Mouse (Mus musculus) thymus, postnatal 25 days (tissue): ENCODE data around the gene Sclt1.
"Not testable (repeated sequence)": the region's sequence is repeated elsewhere in the genome, so short reads cannot be mapped to it uniquely, and the experiment has no call there.

Source experiments
- DNase-seq: peaks from one replicate; pipeline ENCODE4 v3.0.0; 2022

Gene Sclt1

GRCm38 (mm10) chr3:41742278-41742934, at the start of gene Sclt1, which contains the start of gene D3Ertd751e:
Gene Sclt1, minus strand, starts transcription at chr3:41742514.
Gene D3Ertd751e, plus strand, starts transcription at chr3:41742611.
- peak; percentile 97 for DNase-seq

DNA sequence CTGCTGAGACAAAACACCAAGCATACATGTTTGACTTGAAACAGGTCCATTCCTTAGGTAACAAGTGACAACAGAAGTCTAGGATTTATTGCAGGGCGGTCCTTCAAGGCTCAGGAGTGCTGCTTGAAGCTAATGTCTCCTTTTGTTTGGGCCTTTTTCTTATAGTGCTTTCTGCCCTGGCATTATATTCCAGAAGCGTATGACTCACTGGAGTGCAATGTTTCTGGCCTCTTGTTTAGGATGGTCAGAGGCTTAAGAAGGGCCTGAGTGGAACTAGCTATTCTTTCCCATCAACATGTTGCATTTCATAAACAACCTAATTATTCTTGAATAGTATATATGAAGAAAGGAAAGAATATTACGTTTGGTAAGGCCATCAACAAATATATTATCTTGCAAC, 19.8 kb upstream of the Sclt1 start:
- no peak for DNase-seq

GRCm38 (mm10) chr3:41754556-41754955, 12.2 kb upstream of the Sclt1 start:
- DNase-seq, result no peak

GRCm38 (mm10) chr3:41743436-41743835, 1.1 kb upstream of the Sclt1 start:
- peak; percentile 27 for DNase-seq

DNA sequence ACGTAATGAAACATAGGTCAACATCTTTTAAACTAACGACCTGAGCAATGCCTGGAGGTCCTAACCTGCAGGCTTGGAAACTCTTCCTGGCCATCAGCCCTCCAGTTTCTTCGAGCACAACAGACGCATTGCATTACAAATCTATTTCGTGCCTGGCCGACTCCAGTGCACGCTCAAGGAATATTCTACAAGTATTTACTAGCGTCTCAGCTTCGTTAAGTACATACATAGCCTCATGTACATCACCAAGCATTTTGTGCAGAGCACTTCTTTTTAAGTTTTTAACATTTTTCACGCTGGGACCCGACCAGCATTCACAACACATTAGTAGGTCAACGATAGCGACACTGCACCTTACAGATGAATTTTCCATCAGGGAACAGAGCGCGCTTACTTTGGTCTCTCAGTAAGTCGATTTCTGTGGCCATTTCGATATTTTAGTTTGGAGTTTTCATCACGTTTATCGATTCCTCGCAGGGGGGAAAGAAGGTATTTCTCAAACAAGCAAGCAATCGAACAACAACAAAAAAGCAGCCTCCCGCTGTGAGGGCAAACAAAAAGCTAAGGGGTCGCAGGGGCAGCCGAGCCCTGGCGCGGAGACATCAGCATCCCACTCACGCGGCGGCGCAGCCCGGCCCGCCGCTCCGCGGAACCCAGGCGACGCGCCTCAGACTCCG, 575 bp downstream of the Sclt1 start:
- no peak for DNase-seq

GRCm38 (mm10) chr3:41695681-41696080, 46.6 kb downstream of the Sclt1 start:
- DNase-seq, result no peak

GRCm38 (mm10) chr3:41692440-41693142, 49.7 kb downstream of the Sclt1 start:
- no peak for DNase-seq

- DNase-seq, result not testable (repeated sequence)
These were observed 52.1 kb downstream of the Sclt1 start for GRCm38 (mm10) chr3:41690114-41690640.

GRCm38 (mm10) chr3:41686396-41686795, 55.9 kb downstream of the Sclt1 start:
- DNase-seq, result no peak

DNA sequence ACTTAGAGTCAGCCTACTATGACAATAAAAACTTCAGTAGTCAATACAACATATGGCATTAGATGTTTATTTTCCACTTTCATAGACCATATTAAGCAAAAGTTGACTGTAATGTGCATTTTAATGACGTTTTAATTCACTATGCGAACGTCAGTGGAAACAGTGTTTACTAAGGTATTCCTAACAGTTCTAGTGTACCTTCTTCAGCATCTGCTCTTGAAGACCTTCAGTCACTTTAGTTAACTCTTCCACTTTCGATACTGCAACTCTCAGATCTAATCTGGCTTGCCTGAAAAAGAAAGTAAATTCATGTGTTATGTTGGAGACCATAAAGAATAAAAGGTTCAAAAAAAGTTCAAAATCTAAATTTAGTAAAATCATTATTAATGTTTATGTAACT, 60.2 kb downstream of the Sclt1 start:
- DNase-seq, result no peak

GRCm38 (mm10) chr3:41676648-41677047, 65.7 kb downstream of the Sclt1 start:
- DNase-seq, result no peak

DNA sequence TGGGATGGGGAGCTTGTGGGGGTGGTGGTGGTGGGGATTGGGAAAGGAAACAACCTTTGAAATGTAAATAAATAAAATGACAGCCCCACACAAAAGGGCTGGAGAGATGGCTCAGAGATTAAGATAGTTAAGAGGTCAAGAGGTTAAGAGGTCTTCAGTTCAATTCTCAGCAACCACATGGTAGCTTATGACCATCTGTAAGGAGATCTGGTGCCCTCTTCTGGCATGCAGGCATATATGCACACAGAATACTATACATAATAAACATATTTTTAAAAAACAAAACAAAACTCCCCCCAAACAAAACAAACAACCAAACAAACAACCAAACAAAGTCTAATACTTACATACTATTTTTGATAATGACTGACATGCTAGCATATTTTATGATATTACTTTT, 67.5 kb downstream of the Sclt1 start:
- DNase-seq, result no peak

DNA sequence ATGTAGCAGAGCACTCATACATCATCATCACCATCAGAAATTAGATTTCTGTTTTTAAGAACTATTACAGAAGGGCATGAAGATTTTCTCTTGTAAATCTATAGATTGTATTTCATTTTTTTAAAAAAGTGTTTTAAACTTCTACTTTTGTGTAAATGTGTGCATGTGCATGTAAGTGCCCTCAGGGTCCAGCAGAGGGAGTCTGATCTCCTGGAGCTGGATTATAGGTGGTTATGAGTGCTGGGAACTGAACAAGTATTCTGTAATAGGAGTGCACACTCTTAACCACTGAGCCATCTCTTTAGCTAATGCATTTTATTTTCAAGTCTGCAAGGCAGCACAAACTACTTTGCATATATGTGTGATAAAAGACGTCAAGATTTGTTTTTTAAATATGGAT, 86.7 kb downstream of the Sclt1 start:
- DNase-seq, result no peak

GRCm38 (mm10) chr3:41620971-41621370, 121.3 kb downstream of the Sclt1 start:
- DNase-seq, result no peak

DNA sequence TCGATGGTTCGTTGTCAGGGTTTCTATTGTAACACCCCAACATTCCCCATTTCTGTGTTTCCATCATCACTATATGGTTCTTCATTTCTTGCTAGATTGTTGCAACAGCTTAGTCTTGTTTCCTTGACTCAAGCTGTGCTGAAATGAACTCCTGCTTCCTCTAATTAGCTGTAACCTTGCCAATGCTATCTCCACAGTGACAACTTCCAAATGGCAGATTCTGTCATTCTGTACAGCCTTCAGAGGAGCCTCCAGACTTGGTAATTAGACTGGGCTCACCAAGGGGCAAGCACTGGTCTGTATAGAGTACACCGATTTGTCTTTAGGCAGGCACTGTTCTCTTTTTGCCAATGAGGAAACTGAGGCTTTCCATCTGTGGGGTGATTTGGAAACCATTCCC, 123.8 kb downstream of the Sclt1 start:
- DNase-seq, result no peak

GRCm38 (mm10) chr3:41618036-41618435, 124.3 kb downstream of the Sclt1 start:
- DNase-seq, result no peak

DNA sequence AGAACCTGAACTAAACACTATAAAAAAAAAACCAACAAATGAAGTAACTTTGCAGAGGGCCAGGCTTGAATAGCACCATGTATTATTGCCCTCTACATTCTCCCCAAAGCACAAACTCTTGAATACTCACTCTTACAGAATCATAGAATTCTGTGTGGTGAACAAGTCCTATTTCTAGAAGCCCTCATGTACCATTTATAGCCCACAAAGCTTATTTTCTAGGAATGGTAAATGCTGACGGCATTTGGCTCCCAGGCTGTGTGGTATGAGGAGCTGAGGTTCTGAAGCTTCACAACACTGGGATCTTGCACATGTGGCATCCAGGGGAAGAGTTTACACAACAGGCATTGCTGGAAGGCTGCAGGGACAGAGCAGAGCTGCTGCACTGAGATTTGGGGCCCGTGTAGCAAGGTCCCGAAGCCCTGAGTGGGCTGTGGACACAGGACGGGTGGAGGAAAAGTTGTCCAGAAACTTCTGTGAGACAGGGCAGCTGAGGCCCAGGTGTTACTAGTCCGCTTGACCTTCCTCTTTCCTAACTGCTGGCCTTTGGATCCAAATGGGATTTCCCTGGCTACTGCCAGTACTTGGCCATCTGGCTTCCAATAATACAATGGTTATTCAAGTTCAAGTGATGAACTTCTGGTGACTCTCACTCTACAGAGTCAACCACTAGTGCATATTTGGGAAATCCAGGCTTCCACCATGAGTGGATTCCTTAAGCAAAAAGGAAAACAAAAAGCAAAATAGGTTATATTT, 127.9 kb downstream of the Sclt1 start:
- no peak for DNase-seq

- DNase-seq, result no peak
These were observed 128.6 kb downstream of the Sclt1 start for GRCm38 (mm10) chr3:41613706-41614105.

DNA sequence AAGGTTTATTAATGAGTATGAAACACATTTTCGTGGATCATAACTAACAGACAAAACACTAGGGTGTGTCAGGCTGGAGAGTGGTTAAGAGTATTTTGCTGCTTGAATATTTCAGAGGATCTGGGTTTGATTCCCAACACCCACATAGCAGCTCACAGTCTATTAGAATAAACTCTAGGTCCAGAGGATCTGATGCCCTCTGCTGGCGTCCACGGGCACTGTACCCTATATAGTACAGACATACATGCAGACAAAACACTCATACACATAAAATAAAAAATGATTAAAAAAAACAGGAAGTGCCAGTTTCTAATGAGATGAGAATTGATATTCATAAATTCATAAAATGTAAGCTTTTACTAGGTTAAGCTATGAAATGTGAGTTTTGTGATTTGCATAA, 130.1 kb downstream of the Sclt1 start:
- peak; percentile 33 for DNase-seq

- DNase-seq, result no peak
These were observed 133.2 kb downstream of the Sclt1 start for GRCm38 (mm10) chr3:41609071-41609470.

DNA sequence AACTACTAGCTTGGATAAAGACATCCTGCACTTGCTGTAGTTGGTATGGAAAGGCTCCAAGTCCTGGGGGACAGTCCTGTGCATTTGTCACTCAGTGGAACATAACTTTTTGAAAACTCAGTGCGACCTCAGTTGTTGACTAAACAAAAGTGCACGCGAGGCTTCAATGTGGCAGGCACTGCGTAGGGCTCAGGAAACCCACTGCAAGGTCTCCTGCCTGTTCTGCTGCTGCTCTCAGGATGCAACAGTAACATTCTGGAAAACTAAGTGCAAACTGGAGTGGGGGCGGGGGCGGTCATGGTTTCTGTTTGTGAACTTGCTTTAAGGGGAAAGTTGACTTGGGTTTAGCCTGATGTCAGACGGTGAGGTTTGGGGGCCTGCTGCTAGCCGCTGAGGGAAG, 134.8 kb downstream of the Sclt1 start:
- no peak for DNase-seq

- DNase-seq, result no peak
These were observed 135.3 kb downstream of the Sclt1 start for GRCm38 (mm10) chr3:41607050-41607449.

- DNase-seq, result no peak
These were observed 136.0 kb downstream of the Sclt1 start for GRCm38 (mm10) chr3:41606330-41606664.
